Mouse (Mus musculus) testis, postnatal 14 days (tissue): ENCODE measurements at regions not wholly inside any gene's neighbourhood (a gene's known extent, or its start where the extent isn't known, plus 50 kb on each side); places are given as distances from the start of the nearest gene placed in this dataset.

ENCODE experiments used
- DNase-seq: peaks from one replicate; pipeline ENCODE4 v3.0.0; 2021; ENCODE audit warnings: low spot score

DNA sequence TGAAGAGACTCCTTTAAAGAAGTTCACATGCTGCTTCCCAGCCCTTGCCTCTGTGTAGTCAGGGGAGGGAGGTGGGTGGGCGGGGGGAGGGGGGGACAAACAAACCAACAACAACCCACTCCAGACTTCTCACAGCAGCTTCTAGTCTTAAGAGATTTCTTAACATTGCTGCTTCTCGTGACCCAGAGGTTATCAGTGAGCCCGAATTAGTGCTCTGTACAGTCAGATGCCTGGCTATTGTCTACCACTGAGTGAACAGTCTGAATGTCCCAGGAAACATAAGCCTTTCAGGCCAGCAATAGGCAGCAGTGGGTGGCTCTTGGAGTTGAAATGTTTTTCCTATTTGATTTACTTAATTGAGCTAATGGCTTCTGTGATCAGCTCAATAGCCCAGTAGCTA, 202.2 kb upstream of the Nrp1 start:
- no peak for DNase-seq

- DNase-seq = no peak
Observed at GRCm38 (mm10) chr8:128162857-128163256, 195.5 kb upstream of the Nrp1 start.

GRCm38 (mm10) chr8:128164976-128165375, 193.4 kb upstream of the Nrp1 start:
- DNase-seq = no peak

GRCm38 (mm10) chr8:128165591-128165990, 192.8 kb upstream of the Nrp1 start:
- no peak for DNase-seq

DNA sequence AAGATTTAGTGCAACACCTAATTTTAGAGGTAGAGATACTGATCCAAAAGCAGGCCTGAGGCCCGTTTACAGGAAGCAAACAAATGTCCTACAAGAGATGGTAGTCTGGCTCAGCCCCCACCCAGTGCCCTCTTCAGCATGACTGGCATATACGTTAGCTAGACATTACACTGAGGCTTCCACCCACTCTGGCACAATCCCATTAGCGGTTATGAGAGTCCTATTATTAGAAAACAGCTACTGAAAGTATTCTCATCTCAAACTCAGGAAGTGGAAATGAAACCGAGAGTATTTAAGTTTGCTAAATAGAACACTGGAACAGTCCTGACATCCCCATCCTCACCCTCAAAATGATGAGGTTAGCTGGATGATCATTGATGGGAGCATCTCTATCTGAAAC, 192.3 kb upstream of the Nrp1 start:
- DNase-seq = no peak

- no peak for DNase-seq
Observed at GRCm38 (mm10) chr8:128168819-128169218, 189.6 kb upstream of the Nrp1 start.

DNA sequence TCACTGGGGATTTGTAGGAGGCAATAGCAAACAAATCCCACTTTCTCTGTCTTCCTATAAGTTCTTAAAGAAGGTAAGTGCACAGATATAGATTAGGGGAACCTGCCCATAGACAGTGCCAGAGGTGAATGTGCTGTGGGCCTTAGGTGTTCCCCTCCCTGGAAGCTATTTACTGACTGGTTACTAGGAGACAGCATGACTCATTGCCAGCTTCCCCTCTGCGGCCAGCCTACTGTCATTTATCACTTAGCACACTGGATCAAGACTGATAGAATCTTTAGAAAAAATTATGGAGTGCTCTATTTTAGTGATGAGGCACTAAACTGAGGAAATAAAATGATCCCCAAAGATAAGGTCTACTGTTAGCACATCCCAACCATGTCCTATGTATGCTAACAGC, 187.3 kb upstream of the Nrp1 start:
- DNase-seq = no peak

GRCm38 (mm10) chr8:128180214-128180613, 178.2 kb upstream of the Nrp1 start:
- no peak for DNase-seq

DNA sequence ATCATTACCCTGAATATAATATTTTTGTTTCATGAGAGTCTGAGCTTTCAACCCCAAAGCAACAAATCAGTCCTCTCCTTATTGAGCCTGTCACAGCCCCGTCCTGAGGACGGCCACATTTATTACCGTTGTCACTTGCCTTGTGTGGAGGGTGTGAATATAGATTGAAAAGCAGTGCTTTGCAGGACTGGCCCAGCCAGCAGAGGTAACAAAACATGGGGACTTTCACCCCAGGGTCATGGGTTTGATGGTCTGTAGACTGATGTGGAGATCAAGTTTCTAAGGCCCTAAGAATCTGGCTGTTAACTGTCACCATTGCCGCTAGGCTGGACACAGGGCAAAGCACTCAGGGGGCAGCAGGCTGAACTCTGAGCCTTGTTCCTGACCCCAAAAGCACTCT, 175.3 kb upstream of the Nrp1 start:
- no peak for DNase-seq

- no peak for DNase-seq
Observed at GRCm38 (mm10) chr8:128188321-128188720, 170.1 kb upstream of the Nrp1 start.

- no peak for DNase-seq
Observed at GRCm38 (mm10) chr8:128193293-128193887, 165.0 kb upstream of the Nrp1 start.

GRCm38 (mm10) chr8:128200815-128201214, 157.6 kb upstream of the Nrp1 start:
- DNase-seq = no peak

GRCm38 (mm10) chr8:128201635-128202034, 156.8 kb upstream of the Nrp1 start:
- no peak for DNase-seq

- DNase-seq = no peak
Observed at GRCm38 (mm10) chr8:128202158-128202886, 156.1 kb upstream of the Nrp1 start.

DNA sequence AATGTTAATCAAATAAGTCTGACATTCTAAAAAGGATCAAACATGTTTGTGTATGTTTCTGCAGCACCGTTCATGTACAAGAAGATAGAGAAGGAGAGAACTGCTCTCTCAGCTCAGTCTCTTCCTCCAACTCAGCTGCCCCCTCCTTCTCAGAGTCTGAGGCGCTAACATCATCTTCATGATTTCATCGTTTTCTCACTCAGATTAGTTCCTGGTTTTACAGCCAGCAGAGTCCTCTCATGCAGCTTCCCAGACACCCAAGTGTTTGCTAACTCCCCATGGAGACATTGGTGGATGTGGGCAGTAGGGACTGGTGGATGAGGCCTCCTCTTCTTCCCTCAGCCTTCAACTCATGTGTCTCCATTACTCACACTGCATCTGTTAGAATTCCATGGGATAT, 153.6 kb upstream of the Nrp1 start:
- DNase-seq = no peak

- DNase-seq = no peak
Observed at GRCm38 (mm10) chr8:128207138-128207537, 151.3 kb upstream of the Nrp1 start.

DNA sequence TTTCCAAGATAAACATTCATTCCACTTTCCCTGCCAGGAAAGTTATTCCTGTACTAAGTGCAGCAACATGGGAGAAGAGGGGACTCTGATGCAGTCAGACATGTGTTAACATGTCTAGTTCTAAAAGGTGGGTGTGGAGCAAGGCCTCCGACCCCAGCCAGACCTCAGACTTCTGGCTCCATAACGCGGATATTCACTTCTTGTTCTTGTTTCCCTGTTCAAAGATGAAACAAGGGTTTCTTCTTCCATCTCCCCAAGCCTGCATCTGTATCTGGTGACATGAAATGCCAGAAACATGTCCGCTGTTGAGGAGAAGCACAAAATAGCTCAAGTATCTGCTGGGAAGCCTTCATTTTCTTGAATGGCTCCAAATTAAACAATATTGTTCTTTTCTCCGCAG, 147.6 kb upstream of the Nrp1 start:
- DNase-seq = no peak

DNA sequence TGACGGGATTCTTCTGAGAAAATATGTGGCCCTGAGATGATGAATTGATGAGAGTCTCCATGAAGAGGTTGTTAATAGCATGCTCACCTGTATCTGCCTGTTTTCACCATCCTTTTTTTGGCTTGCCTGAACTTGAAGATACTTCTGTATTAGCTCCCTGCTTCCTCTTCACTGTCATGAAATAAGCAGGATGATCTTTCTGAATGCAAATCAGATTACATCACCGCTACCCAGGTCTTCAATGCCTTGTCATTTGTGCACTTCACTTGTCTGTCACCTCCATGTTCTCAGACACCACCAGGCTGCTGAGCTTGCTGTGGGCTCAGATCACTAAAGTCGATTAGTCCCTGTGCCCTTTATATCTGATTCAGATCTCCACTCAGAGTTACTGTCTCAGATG, 146.2 kb upstream of the Nrp1 start:
- DNase-seq = no peak

GRCm38 (mm10) chr8:128214256-128214655, 144.1 kb upstream of the Nrp1 start:
- no peak for DNase-seq

GRCm38 (mm10) chr8:128218886-128219285, 139.5 kb upstream of the Nrp1 start:
- no peak for DNase-seq

GRCm38 (mm10) chr8:128219539-128219938, 138.9 kb upstream of the Nrp1 start:
- peak; percentile 47 for DNase-seq

DNA sequence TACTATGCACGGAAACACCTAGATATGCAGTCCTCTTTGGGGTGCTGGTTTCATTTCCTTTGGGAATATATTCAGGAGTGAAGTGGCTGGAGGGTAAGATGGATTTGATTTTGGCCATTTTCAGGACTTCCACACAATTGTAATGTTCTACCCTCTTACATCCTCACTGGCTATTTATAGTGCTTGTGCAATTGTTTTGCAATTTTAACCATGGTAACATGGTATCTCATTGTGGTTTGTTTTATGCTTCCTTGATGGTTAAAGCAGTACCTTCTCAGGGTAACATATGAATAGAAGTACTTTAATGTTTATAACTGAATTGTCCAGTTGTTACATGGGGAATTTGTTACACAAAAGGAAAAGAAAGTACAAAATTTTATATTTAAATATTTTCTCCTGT, 135.3 kb upstream of the Nrp1 start:
- DNase-seq = no peak

GRCm38 (mm10) chr8:128223522-128223921, 134.9 kb upstream of the Nrp1 start:
- no peak for DNase-seq

DNA sequence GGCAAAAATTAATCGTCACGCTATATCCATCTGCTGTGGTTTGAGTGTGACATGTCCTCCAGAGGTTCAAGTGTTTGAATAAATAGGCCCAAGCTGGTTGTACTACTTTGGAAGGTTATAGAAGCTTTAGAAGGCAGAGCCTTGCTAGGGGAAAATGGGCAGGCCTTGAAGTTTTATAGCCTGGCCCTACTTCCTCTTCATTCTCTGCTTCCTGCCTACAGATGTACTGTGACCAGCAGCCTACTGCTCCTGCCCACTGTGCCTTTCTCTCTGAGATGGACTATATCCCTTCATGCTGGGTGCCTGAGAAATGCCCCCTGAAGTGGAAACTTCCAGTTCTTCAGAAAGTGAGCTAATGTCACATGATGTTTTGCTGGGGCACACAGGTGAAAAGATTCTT, 133.3 kb upstream of the Nrp1 start:
- DNase-seq = no peak
